Mouse (Mus musculus) G1E (cell line): Measurements from ENCODE around the gene Cfap73.

Source experiments
- CTCF ChIP-seq: IDR thresholded peaks from 2 replicates; pipeline ENCODE4 v1.5.1; 2012; ENCODE audit warnings: low read depth, low read length, inconsistent platforms, mixed read lengths
- POLR2AphosphoS5 ChIP-seq: IDR thresholded peaks from 2 replicates; pipeline ENCODE4 v1.6.1; 2012; ENCODE audit warnings: low read depth, low read length, inconsistent platforms; ENCODE audit not compliant: insufficient replicate concordance

DNA sequence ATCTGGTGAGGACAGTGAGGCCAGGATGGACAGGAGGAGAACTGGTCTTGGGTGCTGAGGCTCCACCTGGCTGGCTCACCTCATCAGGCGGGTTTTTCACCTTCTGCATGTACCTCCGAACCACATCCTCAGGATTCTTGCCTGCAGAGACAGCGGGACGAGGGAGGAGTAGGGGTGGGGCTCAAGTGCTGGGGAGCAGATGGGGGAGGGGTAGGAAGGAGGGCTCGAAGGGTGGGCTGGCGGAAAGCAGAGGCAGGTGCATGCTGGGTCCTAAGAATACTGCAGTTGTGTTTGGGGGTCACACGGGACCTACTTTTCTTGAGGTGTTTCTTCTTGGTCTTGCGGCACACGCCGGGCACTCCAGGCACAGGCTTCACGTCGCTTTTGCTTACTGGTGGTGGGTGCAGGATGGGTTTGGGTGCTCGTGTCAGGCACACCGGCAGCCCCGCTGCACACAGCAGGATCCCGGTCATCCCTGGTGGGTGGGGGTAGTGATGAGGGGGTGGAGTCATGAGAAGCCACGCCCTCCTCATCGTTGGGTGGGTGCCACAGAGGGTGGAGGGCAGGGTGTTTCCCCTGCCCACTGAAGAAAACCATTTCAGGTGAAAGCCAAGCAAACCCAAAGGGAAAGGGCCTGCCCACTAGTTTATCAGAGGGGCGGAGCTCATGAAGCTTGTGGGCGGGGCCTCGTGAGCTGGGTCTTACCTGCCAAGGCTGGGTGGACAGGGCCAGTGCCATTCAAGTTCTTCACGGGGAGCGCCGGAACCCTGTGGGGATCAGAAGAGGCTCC, 49.1 kb upstream of the Cfap73 start:
- TF ChIP-seq CTCF (no peak), POLR2AphosphoS5 (no peak)
